Mouse (Mus musculus) kidney, postnatal 10 days (tissue): Measurements from ENCODE around the gene Colgalt2.
"Not testable (repeated sequence)": the region's sequence is repeated elsewhere in the genome, so short reads cannot be mapped to it uniquely, and the experiment has no call there.

Source experiments
- DNase-seq: peaks from one replicate; pipeline ENCODE4 v3.0.0; 2021; ENCODE audit warnings: mixed read lengths

Colgalt2 gene

DNA sequence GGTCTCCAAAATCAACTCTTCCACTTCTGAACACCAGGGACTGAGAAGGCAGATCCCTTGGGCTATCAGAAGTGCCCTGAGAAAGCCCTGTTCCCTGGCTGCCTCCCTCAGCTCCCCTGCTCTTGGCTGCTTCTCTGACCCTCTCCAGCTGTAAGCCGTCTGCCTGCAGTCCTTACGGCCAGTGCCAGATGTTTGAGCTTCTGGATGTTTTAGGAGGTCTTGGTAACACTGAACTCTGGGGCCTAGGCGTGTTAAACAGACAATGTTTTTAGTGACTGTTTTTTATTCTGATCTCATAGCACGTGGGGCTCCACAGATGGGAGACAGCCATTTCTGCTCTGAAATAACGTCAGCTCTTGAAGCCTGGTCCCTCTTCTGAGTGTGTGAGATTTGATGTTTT lies 18.0 kb downstream of the Colgalt2 start:
- DNase-seq: peak; percentile 54

DNA sequence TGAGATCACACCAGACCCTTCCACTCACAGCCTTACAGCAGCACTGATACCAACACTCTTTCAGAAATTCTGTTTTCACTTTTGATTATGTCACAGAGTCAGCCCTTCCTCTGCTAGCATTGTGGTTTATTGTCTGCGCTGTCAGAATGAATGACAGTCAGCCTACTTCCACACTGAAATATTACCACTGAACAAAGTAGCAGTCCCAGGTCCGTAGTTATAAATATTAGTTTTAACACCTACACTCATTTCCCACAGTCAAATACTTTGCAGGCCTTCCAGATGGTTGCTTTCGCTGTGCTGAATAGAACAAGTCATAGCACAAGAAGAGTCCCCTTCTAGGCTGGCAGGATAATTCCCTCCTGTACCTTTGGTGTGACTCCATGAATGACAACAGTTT lies 22.7 kb downstream of the Colgalt2 start:
- no peak for DNase-seq

DNA sequence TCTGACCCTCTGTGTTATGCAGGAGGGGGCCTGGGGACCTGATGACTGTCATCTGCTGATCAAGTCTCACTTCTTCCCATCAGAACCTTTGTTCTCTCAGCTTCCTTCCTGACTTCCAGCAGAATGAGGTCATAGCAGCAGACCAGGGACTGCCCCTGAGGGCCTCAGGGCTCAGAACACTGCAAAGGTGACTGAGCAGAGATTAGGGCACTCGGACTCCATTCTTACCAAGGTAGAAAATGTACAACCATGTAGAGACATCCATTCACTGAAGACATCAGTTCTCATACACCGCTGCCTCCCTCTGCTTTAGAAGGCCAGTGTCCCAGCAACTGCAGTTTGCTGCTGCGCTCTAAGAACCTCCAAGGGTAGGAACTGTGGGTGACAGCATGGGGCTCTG lies 23.4 kb downstream of the Colgalt2 start:
- no peak for DNase-seq

DNA sequence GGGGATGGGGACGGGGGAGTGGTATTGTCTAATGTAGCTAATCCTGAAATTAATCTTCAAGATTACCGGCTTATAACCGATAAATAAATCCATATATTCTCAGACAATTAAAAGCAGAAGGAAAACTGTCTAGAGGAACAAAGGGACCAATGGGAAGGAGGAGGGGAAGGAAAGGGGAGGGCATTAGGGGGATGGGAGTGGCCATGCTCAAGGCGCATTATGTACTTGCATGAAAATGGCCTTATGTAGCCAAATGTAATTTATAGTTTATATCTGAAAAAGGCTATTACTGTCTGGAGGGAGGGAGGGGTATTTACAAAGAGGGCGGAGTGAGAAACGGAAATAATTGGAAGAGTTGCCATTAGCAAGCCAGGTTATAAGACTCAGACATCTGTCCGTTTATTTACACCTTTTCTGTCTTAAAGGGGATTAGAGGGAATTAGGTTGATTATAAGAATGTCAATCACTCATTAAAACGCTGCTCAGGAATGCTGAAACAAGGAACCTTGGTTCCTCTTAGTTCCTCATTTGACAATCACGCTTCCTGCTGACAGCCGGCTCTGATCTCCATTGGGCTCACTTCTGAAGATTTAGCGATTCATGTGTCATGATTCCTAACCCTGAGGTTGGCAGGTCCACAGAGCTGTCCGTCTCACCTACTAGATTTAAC lies 28.4 kb downstream of the Colgalt2 start:
- no peak for DNase-seq

DNA sequence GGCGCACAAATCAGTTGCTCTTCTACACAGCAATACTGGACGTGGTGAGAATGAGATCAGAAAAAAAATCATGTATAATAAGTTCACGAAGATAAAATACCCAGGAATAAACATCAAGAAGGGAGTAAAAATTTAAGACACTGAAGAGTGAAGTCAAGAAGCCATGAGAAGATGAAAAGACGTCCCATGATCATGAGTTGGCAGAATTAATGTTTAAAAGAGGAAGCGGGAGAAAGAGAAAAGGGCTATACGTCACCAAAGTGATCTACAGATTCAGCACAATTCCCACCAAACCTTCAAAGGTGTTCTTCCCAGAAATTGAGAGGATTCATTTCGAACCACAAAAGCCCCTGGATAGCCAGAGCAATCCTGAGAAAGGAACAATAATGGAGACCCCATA lies 30.2 kb downstream of the Colgalt2 start:
- DNase-seq: no peak

DNA sequence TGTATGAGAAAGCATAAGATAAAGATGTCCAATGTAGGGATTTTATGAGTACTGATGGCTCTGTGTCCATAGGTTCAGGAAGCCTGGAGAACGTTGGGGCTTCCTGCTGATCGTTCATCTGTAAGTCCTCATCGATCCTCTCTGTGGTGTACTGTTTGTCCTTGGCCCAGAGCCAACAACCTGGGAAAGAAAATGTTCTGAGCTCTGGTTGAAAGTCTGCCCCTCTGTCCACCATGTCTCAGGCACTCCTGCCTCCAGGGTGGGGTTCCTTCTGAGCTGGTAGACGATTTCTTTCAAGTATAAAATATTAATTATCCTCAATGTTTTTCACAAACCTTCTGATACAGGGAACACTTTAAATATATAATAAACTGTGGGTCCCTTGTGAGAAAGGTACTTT lies 34.5 kb downstream of the Colgalt2 start:
- no peak for DNase-seq

DNA sequence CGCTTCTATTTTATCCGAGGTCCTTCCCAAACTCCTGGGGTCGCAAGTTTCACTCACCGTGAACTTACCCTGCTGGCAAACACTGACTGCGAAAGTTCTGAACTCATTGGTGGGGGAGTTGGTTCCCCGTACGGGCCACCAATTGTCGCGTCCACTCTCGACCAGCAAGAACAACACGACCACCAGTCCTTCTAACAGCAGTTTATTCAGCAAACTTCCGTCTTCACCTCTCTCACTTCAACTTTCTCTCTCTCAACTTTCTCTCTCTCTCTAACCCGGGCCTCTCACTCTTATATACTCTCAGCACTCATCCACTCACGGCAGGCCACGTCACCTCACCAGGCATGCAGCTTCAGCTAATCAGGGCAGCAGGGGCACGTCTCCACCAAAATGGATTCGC lies 37.9 kb downstream of the Colgalt2 start:
- not testable (repeated sequence) for DNase-seq

DNA sequence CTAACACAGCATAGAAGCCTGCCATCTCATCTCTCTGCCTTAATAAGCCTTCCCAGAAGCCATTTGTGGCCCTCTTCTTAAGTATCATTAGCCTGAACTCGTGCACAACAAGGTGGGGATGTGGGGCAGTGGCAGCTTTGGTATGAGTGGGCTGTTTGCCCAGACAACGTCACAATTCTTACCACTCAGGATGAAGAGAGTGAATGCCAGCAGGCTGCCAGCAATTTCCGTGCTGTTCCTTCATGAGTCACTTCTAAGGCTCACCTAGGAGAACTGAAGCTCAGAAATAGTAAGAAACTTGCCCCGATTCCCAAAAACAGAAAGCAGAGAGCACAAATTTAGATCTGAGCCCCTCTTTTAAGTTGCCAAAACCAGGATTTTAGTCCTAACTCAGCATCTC lies 39.8 kb downstream of the Colgalt2 start:
- DNase-seq: no peak

DNA sequence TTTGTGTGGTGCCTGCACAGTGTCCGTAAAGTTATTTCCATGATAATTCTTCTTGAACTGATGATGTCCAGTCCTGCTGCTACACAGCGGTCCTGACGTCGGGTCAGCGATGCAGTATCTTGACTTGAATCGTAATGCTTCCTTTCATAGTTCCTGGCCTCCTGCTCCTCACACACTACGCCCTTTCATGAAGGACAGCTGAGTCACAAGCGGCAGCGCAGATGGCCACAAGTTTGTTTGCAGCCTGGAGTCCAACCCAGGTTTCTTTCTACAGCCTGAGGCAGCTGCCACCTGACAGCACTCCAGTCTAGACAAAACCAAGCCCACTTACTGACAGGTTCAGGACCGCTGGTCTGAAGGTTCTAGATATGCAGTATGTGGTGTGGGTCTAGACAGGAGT lies 40.2 kb downstream of the Colgalt2 start:
- DNase-seq: no peak

DNA sequence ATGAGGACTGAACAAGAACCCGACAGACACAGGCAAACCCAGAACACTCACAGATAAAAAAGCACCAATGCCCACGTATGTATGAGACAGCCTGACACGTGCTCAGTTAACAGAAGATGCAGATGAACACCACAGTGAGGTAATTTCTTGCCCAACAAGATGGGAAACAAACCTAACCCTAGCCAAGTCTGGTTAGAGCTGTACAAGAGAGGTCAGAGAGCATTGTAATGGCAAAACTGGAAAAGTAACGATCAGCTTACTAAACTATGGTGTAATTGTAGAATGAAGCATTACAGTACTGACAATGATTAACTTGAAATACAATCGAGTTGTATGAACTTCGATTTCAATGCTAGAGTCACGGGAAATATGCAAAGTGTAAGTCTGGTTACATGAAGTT lies 45.0 kb downstream of the Colgalt2 start:
- no peak for DNase-seq

DNA sequence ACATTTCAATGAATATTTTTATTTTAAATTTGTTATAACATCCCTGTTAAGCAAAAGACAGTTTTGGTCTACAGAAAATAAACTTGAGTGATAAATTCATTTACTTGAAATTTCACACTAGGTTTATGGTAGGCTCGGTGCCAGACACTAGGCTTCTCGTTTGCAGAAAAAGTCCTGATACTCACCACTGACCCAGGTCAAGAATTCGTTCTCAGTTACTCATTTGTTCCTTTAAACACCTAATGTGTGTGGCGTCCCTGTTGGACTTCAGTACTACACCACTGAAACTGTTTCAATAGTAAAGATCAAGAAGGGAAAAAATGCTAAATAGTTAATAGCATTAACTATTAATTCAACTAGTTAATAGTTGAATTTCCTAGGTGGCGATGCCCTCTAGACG lies 46.3 kb downstream of the Colgalt2 start:
- peak; percentile 26 for DNase-seq

DNA sequence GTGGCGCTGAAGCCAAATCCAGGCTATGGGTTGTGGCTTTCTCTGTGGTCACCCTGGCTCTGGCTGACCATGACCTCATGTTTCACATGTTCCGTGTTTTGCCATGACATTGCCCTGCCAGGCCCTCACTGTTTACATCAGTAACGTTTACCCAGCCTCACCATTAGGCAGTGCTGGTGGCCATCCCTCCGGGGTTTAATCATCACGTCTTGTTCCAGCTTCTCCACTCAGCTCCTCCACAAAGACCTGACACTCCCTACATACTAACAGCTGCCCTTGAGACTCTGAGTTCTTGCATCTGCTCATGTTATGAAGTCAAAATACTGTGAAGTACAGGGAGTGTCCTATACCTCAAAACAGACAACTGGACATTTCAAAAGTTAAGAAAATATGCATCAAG lies 54.9 kb downstream of the Colgalt2 start:
- DNase-seq: no peak

DNA sequence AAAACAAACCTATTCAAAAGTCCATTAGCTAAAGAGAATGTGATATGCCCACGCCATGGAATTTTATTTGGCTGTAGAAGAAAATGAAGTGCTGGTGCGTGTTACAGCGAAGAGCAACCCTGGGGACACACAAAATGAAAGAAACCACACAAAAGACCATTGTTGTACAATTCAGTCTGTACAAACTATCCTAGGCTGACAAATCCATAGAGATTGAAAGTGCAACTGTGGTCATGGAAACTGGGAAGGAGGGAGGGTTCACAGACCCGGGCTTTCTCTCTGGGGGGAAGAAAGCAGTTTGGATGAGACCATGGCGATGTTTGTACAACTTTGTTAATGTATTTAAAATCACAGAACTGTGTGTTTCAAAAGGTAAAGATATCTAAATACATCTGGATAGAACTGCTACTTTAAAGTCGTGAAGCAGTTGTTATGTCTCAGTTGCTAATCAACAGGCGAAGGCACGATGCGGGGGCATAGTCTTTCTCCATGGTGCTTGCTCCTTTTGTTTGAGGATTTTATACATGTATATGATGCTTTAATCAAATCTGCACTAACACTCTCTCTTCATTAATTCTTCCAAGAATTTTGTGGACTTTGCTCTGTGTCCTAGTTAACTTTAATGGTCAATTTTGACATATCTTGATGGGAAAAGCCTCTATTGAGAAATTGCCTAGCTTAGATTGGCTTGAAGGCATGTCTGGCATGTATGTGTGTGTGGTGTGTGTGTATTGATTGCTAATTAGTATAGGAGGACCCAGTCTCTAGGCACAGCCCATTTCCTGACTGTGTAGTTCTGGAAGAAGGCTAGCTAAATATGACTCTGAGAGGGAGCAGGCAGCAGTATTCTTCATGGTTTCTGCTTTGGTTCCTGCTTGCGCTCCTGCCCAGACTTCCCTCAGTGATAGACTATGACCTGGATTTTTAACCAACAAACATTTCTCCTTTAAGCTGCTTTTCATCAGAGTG lies 55.9 kb downstream of the Colgalt2 start:
- no peak for DNase-seq

DNA sequence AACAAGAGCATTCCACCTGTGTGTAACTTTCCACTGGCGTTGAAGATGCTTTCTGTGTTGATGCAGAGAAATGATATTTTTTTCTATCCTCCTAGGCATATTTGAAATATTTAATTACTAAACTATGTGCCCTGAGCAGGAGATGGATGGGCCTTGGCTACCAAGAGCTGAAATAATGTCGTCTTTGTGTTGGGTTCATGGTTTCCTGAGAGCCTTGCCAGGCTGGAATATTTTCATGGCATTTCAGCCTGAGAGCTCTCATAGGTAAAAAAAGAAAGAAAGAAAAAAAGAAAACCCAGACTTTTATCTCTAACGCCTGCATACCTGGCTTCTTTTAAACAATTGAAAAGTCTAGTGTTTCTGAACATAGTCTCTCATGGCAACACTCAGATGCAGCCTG lies 56.6 kb downstream of the Colgalt2 start:
- DNase-seq: no peak

DNA sequence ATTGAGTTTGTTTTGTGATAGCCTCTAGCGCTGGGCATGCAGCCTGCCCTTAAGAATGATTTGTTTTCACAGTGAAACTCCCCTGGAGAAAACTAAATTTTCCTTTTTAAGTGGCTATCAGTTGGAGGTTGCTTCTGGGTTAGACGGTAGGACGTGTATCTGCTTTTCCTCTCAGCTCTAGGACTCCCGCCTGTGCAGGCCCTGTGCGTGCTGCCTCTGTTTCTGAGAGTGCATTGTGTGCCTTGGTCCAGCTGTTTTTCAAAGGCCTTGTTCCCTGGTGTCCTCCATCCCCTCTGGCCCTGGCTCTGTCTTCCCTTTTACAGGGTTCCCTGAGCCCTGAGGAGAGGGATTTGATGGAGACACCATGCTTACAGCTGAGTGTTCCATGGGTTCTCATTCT lies 58.0 kb downstream of the Colgalt2 start:
- no peak for DNase-seq

DNA sequence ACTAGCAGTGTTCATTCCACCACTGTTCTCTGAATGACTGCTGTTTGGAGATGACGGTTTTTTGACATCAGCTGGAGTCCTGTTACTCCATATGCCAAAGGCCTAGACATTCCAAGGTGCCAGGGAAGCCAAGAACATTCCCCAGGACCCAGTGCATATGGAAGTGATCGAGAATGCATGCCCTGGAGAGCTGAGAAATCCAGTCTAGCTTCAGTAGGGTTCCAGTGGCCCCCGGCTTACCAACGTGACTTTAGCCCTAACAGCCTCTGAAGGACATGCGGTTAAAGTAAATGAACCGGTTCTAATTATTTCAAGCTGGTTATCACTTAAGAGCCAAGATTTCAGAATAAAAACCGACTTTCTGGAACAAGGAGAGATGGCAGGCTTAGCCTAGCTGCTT lies 59.4 kb downstream of the Colgalt2 start:
- no peak for DNase-seq

DNA sequence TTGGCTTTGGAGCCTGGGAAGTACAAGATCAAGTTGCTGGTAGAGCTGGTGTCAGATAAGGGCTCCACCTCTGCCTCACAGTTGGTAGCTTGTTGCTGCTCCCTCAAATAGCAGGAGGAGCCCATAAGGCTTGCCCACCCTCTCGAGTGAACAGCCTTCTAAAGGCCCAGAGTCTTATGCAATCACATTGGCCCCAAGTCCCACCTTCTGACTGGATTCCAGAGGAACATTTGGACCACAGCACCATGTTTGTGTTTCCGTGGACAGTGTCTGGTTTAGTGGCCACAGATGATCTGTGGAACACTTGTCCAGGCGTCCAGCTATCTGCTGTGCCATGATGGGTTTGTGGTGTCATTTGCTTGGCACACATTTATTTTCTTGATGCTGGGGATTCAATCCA lies 61.3 kb downstream of the Colgalt2 start:
- DNase-seq: no peak

DNA sequence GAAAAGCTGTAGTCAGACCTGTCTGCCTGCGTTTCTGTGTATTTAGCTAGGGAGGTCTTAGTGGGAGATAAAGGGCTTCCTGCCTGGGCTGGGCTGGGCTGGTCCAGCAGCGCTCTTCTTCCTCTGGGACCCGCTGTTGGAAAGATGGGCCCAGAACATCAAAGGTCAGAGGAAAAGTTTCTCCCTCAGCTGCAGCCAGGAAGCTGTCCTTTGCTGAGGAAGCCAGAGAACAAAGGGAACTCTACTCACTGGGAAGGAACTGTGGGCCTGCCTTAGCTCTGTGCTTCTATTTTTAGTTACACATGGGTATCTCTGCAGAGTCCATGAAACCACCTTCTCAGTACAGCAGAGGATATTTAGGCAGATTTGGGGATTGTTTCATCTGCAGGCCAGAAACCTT lies 62.2 kb downstream of the Colgalt2 start:
- peak; percentile 56 for DNase-seq

DNA sequence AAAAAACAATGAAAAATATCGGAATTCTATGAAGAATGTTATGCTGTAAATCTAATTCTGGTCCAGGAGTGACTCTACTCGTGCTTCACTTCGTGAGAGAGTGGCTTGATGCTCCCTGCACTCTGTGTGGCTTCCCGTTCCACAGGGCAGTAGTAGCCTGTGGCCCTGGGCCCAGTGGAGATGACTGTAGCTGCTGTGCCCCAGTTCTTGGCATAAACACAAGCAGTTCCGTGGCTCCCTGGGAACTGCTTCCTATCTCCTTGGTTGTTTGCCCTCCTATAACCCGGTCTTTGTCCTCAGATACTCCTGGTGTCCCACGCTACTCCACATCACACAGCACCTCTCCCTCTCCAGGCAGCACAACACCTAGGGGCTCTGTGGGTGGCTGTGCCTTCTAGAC lies 62.7 kb downstream of the Colgalt2 start:
- peak; percentile 28 for DNase-seq

DNA sequence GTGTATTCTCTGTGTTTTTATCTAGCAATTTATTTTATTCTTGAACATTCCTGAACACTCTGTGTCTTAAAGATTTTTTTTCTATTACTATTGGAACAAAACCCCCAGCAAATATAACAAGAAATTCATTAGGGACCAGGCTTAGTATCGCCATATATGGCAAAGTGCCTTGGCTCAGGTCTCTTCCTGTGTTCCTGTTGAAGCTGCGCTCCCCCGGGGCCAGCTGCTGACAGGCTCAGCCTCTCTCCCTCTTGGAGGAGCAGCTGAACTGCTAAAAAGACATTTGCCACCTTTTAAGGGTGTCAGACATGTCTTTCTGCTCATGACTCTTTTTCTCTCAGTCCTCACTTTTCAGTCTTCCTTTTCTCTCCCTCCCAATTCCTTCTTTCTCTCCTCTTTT lies 66.7 kb downstream of the Colgalt2 start:
- peak; percentile 38 for DNase-seq

DNA sequence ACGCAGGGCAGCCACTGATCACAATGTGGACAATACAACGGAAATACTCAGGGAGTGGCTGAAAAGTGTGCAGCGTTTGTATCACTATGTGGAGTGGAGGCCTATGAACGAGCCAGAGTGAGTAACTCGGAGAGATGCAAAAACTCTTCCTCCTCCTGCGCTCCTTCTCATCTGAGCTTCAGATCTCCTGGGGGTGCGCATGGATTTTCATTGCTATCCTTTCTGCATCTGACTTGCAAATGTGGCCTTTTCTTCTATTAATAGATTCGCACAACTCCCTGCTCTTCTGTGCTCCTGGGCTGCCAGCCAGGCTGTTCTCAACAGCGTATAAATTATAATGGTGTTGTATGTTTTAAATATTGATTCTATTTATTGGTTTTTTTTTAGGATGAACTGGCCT lies 68.8 kb downstream of the Colgalt2 start:
- no peak for DNase-seq

DNA sequence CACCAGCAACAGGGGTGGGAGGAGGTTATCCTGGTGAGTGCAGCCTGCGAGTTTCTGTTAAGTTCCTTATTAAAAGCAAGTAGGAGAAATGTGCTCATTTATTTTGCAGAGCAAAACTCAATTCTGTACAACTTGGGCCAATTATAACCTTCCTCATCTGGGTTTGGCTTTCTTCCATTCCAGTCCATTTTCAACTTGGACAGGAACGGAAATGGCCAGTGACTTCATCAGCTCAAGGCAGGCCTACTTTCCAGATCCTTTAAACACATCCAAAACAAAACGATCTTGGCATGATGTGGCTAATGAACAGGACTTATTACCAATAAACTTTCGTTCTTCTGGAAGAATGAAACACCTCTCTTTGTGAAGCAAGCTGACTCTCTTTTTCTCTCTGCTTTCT lies 76.5 kb downstream of the Colgalt2 start:
- no peak for DNase-seq

DNA sequence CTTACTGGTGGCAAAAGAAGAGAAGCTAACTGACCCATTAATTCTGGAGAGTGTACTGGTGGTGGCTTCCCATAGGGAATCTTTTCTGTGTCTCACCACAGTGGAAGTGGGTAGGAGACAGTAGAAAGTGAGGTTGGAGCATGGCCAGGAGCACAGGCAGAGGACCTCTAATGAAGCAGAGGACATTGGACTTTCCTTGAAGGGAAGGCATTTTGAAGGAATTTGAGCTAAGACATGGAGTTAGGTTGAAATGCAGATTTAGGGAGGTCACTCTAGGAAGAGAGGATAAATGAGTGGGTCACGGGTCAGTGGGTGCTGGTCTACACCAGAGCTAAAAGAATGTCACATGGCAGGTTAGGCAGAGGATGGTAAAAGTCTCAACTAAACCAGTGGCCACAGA lies 91.2 kb downstream of the Colgalt2 start:
- DNase-seq: peak; percentile 46

DNA sequence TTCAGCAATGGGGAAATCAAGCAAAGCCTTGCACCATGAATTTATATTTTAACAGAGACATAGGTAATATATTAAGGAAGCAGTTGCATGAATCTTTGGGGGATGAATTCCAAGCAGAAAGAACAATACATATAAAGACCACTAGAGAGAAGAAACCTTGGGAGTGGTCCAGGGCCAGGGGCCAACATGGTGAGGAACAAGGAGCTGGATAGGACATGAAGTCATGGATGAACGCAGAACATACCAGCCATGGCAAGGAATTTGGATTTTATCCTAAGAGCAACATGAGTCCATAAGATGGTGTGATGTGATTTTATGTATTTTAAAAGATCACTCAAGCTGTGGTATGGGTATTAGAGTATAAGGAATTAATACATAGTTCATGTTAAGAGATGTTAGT lies 92.6 kb downstream of the Colgalt2 start:
- no peak for DNase-seq
